Mouse (Mus musculus): Measurements from ENCODE around the gene Ybx2.
A peak's percentile ranks its signal among the peaks of the same experiment; 100 is the strongest.

Ybx2 gene

DNA sequence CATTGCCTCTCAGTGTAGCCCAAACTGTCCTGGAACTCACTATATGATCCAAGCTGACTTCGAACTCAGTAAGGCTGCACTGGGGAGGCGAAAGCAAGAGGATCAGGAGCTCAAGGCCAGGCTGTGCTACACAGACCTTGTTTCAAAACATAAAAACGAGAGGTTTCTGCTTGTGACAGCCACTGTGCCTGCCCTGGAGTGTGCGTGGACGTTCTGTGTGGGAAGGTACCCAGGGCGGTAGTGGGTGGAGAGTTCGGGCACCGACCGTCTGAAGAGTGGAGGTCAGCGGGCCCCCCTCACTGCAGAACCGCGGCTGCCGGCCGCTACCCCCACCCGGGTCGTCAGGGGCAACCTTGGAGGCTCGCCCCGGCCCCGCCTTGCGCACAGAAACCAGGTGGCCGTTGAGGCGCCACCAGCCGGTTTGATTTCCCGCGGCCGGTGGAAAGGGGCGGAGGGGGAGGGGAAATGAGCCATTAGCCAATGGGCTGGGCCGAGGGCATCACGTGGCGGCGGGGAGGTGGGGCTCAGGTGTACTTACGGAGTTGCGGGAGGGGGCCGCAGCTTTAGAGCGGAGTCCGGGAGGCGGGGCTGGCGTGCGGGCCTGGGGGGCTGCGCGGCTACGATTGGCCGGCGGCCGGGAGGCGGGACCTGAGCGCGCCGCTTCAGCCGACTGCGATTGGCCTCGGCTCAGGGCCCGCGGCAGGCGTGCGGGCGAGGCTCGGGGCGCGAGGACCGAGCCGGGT lies at the start of gene Ybx2:
TSS of gene Ybx2 (plus strand) at position 660 of the 743 bp plus-strand sequence.
- DNase-seq (ENCODE audit: low spot score): no peak

DNA sequence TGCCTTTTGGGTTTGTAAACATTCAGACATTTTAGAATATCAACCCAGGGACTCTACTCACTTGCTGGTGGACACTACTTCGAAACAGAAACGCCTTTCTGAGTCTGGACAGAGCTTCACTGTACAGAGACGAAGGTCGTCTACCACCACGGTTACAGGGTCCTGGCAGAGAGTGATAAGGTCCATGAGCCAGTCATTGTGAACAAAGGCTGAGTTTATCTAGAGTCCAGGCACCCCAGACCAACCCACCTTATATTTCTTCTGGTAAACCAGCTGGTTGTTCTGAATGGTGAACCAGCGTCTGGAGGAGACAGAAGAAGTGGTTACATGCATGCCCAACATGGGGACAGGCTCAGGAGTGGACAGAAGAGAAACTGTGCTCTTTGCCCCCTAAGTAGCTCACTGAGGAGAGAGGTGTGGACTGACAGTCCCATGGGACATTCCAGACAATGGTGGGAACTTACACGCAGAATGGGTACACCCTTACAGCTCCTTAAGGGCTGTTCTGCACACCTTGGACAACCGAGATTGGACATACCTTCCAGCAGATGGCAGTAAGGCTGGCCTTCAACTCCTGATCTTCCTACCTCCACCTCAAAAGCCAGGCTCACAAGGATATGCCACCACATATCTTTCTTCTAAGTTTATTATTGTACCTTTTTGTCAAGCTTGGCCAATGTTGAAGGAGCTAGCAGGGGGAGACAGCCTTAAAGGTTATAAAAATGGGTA lies 48.5 kb upstream of the Ybx2 start:
- DNase-seq (ENCODE audit: low spot score): no peak

DNA sequence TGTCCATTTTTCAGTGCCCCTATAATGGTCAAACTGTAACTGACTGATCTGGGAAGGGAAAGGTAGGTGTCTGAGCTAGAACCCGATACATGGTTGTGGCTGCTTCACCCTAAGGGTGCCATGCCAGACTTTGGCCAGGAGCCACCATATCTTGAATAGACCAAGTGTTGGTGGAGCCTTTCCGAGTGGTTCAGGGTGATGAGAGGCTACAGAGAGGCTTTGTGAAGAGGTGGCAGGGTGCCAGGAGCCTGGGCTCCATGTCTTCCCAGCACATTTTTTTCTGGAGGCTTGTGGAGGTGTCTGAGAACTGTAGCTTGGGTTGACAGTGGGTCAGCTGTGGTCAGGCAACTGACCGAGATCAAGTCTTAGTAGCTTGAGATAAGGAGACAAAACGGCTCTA lies 44.1 kb upstream of the Ybx2 start:
- no peak for DNase-seq (ENCODE audit: low spot score)

DNA sequence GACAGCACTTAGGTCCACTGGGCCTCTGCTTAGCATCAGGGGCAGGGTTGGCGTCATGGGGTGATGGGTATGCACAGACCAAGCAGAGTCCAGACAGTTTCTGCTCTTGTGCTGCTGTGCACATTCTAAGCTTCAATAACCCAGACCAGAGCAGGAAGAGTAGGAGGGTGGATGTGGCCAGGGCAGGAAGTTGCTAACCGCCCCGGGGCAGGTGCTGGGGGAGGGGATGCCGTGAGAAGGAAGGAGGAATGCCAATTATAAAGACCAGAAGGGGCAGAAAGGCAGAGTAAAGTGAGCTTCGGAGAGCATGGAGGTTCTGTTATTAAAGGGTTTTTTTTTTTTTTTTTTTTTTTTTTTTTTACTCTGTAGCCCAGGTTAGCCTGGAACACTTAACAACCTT lies 40.9 kb upstream of the Ybx2 start:
- DNase-seq (ENCODE audit: low spot score): no peak

GRCm38 (mm10) chr11:69895291-69895690 lies 40.3 kb upstream of the Ybx2 start, which contains the start of gene Acap1:
Gene Acap1, minus strand, starts transcription at chr11:69895539.
- no peak for DNase-seq (ENCODE audit: low spot score)

DNA sequence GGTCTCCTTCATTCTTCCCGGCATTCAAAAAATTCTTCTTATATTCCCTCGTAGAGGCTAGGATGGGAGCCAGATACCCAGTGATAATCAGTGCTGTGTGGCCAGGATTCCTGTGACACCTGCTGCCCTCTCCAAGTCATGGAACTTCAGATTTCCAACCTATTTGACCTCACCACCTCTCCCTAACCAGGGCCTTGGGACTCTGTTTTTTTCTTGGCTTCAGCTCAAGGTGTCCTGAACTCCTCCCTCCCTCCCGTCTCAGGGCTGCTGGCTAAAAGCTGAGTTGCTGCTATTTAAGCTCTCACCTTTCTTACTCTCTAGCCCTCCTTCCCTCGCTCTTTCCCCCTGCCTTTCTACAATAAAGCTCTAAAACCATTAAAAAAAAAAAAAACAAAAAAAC lies 35.7 kb upstream of the Ybx2 start:
- no peak for DNase-seq (ENCODE audit: low spot score)

DNA sequence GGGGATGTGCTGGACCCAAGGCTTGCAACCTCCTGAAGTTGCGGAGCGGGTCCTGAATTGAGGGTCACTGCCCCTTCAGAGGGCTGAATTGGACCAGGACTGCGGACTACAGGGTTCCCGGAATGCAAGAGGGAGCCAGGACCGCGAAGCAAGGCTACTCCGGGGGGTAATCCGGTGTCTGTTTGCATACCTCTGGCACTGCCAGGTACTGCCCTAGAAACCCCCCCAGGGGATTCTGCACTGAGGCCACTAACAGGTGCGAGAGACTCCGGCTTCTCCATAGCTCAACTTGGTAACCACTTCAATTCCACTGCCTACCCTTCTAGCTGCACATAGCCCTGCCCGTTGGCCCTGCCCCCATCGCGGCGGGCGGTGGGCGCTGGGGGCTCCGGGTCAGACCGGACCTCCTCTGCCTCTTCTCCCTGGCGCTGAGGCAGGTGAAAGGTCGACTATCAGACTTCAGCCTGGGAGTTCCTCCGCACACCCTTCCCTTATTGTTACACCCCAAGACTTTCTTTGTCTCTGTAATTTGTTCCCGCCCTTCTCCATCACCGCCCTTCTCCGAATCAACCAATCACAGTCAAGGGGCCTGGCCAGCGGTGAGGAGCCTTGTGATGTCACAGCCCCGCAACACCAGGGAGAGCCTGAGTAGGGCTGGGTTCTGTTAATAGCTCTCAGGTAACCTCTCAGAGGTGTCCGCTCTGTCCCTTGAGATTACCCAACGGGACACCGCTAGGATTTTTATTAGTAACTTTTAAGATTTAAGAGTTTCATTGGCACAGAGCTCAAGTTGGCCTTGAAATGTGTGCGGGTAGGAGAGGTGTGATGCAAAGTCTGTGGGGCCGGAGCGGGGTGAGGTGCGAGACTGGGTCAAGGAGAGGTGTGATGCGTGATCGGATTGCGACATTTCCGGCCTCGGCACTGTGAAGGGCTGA lies 34.9 kb upstream of the Ybx2 start, which contains the start of the genes 2810408A11Rik and Neurl4:
TSS of gene 2810408A11Rik (minus strand) at position 517 of the 935 bp plus-strand sequence.
TSS of gene Neurl4 (plus strand) at position 602 of the 935 bp plus-strand sequence.
- no peak for DNase-seq (ENCODE audit: low spot score)

DNA sequence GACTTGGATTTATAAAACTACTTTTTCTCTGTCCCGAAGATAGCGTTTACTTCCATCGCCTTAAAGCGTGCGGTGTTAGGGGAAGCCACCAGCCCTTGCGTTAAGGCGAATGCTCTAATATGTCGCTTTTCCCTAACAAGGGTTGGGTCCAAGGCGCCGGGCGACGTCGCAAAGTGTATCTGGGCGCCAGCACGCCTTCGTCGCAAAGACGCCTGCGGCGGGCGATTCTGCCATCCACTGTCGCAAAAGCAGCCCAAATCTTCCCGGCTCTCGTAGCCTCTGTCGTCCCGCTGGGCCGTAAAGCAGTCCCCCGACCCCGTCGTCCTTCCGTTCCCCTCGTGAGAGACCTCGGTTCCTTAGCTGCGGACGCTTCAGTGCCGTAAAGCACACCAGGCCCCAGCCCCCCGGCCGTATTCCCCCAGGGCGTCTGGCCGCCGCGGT lies 34.2 kb upstream of the Ybx2 start:
- DNase-seq (ENCODE audit: low spot score): peak; percentile 84

DNA sequence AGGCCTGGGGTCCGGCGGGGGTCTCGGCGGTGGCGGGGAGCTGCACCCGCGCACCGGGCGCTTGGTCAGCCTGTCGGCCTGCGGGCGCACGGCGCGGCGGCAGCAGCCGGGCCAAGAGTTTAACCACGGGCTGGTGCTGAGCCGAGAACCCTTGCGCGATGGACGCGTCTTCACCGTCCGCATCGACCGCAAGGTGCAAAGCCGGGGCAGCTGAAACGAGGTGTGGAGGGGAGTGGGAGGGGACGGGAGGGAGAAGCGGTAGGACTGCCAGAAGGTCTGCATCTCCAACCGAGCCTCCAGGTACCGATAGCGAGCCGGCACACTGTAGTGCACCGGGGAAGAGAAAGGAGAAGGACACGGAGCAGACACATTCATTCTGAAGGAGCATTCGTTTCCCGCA lies 33.6 kb upstream of the Ybx2 start:
- no peak for DNase-seq (ENCODE audit: low spot score)

DNA sequence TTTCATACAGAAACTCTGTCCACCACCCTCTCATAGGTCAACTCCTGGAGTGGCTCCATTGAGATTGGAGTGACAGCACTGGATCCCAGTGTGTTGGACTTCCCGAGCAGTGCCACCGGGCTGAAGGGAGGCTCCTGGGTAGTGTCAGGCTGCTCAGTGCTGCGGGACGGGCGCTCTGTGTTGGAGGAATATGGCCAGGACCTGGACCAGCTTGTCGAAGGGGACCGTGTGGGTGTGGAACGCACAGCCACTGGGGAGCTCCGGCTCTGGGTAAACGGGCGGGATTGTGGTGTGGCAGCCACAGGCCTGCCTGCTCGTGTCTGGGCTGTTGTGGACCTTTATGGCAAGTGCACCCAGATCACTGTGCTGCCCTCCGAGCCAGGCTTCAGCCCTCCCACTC lies 32.6 kb upstream of the Ybx2 start:
- no peak for DNase-seq (ENCODE audit: low spot score)

DNA sequence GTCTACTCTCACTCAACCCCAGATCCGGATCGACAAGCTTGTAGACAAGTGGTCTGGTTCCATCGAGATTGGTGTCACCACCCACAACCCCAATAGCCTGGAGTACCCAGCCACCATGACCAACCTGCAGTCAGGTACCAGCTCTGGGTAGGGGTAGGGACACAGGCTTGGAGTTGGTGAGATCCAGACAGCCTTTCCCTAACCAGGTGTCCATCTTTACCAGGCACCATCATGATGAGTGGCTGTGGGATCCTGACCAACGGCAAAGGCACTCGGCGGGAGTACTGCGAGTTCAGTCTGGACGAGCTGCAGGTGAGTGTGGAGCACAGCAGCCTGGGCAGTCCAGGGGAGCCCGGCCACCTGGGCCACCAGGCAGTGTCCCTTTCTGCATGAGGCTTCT lies 31.3 kb upstream of the Ybx2 start:
- no peak for DNase-seq (ENCODE audit: low spot score)

GRCm38 (mm10) chr11:69908645-69909044 lies 27.0 kb upstream of the Ybx2 start:
- no peak for DNase-seq (ENCODE audit: low spot score)

DNA sequence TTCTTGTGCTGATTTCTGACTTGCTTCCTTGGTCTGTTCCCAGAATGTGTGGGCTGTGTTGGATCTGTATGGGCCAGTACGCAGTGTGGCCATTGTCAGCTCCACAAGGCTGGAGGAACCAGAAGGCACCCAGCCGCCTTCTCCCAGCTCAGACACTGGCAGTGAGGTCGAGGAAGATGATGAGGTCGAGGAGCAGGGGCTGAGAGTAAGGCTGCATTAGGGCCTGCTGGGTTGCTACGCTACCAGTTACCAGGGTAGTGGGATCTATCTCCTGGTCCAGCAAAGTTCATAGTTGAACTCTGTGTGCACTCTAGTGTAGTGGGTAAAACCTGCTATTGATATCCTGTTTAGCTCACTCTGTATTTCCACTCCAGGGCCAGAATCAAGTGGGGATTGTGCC lies 26.4 kb upstream of the Ybx2 start:
- no peak for DNase-seq (ENCODE audit: low spot score)

DNA sequence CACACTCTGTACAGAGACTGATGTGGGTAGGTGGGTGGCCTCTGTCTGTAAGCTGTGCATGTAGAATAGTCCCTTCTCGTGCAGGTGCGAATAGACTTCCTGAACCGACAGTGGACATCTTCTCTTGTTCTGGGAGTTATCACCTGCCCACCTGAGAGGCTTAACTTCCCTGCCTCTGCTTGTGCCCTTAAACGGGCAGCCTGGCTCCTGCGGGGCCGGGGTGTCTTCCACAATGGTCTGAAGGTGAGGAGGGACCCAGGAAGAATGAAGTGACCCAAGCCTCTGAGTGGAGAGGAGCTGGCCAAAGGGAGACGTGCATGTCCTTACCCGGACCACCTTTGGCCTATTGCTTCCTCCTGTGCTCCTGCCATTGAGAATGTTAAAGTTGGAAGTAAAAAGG lies 25.4 kb upstream of the Ybx2 start:
- no peak for DNase-seq (ENCODE audit: low spot score)

- no peak for DNase-seq (ENCODE audit: low spot score)
These were observed 24.6 kb upstream of the Ybx2 start for GRCm38 (mm10) chr11:69910781-69911560.

GRCm38 (mm10) chr11:69911701-69912100 lies 23.9 kb upstream of the Ybx2 start:
- no peak for DNase-seq (ENCODE audit: low spot score)

- no peak for DNase-seq (ENCODE audit: low spot score)
These were observed 22.7 kb upstream of the Ybx2 start for GRCm38 (mm10) chr11:69912716-69913530.

- DNase-seq (ENCODE audit: low spot score): peak; percentile 76
These were observed 21.8 kb upstream of the Ybx2 start, which contains the start of gene Gps2 for GRCm38 (mm10) chr11:69913554-69914371. Gene Gps2, plus strand, starts transcription at chr11:69913888.

- no peak for DNase-seq (ENCODE audit: low spot score)
These were observed 21.2 kb upstream of the Ybx2 start for GRCm38 (mm10) chr11:69914372-69914764.

Measured in urinary bladder, postnatal 10 days (tissue).